Mouse (Mus musculus) left cerebral cortex, adult 9 months (tissue): ENCODE results near the gene Atp2a3.

ENCODE experiments used
- DNase-seq, 2 experiments: peaks; one replicate each; pipeline ENCODE4 v3.0.0; 2022; ENCODE audit warnings: low spot score in 2 of 2

Gene Atp2a3

DNA sequence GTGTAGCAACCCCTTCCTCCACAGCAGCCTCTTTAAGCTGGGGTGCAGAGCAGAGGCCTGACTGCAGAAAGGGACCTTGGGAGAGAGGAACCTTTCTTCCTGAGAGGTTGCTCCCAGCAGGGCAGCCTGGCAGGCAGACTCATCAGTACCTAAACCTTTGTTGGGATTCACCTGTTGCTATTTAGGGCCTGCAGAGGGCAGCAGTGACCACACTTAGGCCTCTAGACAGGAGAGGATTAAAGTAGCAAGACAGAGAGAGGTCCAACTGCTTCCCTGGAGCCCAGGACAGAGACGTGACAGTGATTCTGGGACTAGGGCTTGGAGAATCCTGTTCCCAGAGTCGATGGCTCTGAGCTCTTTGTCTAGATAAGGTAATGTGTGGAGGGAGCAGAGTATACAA is 45.4 kb downstream of the Atp2a3 start:
- peak in 1 of 2 experiments; percentile 56 for DNase-seq

GRCm38 (mm10) chr11:73007113-73007512 is 46.1 kb downstream of the Atp2a3 start:
- no peak for DNase-seq

DNA sequence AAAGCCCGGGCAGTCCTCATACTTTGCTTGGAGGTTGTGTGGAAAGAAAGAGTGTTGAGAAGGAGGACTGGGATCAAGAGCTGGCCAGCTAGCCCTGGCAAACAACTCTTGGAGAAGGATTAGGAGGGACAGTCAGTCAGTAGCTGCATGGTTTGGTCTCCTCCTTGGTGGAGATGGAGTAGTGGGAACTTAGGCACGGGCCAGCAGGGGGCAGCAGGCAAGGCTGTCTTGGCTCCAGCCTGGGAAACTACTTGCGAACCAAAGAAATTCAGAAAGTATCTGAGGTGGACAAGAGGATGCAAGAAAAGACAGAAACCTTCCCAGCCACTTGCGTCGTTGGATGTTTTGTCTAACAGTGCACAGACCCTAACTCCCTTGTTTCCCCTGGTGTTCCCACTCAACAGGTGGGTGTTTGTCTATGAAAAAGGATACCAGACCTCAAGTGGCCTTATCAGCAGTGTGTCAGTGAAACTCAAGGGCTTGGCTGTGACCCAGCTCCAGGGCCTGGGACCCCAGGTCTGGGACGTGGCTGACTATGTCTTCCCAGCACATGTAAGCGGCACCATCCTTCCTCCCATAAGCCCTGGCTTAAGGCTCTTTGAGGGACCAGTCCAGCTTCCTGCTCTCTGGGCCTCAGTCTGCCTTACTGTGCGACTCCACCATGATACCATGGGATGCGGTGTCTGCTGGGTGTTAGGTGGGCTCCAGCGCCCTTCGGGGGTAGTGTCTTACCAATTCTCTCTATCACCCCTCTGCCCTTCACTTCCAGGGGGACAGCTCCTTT is 46.9 kb downstream of the Atp2a3 start:
- DNase-seq, result no peak

GRCm38 (mm10) chr11:73008826-73009225 is 47.9 kb downstream of the Atp2a3 start:
- DNase-seq, result no peak

DNA sequence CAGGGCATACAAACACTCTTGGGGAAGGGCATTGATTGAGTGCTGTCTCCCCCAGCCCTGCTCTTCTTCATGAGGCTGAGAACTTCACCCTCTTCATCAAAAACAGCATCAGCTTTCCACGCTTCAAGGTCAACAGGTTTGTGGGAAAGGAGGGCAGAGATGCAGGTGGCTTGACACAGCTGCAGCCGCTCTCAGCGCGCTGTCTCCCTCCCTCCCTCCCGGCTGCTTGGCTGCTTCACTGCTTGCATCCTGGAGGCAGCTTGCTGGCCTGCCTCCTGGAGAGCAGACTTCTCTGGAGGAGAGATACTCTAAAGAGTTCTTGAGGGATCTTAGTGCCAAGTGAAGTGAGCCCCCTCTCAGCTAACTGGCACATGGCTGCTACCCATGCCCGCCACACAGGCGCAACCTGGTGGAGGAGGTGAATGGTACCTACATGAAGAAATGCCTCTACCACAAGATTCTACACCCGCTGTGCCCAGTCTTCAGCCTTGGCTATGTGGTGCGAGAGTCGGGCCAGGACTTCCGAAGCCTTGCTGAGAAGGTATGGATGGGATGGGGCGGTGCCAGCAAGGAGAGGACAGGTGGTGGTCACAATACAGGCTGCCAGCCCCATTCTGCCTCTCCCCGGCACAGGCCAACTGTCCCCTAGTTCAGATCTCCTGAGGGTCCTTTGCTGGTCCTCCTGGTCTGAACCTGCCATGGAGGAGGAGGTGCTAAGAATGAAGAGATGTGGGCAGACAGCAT is 48.7 kb downstream of the Atp2a3 start:
- no peak for DNase-seq

GRCm38 (mm10) chr11:73013981-73014380 is 53.0 kb downstream of the Atp2a3 start:
- DNase-seq, result no peak

DNA sequence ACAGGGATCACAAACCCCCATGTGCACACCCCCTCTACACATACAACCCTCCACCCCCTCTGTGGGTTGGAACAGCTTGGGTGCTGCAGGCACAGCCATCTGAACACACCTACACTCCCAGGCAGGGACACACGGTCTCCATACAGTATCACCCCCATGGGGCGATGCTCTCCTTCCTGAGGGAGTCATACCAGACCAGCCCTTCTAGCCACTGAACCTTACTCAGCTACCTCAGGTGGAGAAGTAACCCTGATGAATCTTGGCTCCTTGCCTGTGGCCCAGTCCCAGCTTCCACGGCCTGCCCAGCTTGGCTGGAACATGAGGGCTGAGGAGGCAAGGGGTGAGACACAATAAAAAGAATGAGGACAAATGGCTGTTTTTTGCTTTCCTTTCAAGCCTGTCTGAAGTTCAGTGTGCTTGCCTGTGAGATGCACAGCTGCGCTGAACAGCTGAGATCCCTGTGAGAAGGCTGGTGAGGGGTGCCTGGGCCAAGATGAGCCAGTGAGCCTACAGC is 53.9 kb downstream of the Atp2a3 start:
- peak in 1 of 2 experiments; percentile 68 for DNase-seq

- no peak for DNase-seq
Observed at GRCm38 (mm10) chr11:73015391-73016102, 54.6 kb downstream of the Atp2a3 start.

DNA sequence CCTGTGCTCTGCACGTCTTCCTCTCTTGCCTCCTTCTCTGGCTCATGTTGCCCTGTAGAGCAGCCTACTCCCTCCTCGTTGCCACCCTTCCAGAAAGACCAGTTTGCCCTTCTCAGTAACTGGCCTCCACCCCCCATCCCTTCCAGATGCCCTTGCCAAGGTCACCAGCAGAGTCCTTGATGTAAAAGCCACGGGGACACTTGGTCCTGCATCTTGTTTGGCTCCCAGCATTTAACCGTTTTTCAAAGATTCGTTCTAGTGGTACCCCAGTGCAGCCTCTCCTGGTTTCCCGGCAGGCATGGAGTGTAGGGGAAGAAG is 55.1 kb downstream of the Atp2a3 start:
- DNase-seq, result no peak

DNA sequence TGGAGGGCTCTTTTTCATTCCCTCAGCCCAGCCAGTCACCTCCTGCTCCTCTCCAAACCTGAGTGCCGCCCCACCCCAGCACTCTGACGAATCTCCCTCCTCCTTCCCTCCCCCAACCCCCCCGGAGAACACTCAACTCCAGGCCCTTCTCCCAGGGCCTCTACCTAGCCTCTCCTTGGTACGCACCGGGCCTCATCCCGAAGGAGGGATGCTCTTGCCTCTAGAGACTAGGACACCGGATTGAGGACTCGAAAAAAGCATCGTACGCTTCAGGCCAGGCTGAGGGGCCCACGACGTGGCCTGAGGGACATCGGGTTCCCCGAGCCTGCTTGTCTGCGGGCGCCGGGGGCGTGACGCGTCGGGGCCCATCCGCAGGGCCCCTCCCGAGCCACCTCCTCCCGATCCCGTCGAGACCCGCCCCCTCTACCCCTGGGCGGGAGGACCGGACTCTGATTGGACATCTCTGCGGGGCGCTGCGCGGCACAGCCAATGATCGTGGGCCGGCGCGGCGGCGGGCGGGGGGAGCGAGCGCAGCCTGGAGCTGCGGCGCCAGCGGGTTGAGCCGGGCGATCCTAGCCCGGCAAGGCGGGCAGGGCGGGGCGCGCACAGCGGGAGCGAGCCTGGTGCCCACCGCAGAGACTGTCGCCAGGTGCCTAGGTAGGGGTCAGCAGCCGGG is 57.6 kb downstream of the Atp2a3 start, which contains the start of gene Camkk1:
TSS of gene Camkk1 (plus strand) at position 538 of the 676 bp plus-strand sequence.
- DNase-seq, result peak; percentile 84 to 94

GRCm38 (mm10) chr11:73019147-73019795 is 58.3 kb downstream of the Atp2a3 start:
- DNase-seq, result peak; percentile 80 to 87

GRCm38 (mm10) chr11:73020953-73021800 is 60.2 kb downstream of the Atp2a3 start:
- peak in 1 of 2 experiments; percentile 59 for DNase-seq

DNA sequence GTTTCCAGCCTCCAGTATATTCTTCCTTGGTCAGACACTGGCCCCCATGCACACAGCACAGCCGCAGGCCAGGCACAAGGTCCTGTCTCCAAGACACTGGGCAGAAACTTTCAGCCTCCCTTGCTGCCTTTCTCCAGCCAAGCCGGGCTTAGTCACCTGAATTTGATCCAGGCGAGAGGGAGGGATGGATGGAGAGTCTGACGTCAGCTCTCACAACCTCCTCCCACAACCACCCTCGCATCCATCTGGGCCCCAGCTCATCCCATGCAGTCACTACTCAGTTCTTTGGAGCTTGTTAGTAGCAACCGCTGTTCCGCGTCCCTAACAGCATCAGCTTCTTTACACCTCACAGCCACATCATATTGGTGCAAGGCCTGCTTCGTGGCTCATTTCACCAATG is 62.1 kb downstream of the Atp2a3 start:
- peak; percentile 78 to 93 for DNase-seq

- no peak for DNase-seq
Observed at GRCm38 (mm10) chr11:73023827-73024226, 62.9 kb downstream of the Atp2a3 start.

- no peak for DNase-seq
Observed at GRCm38 (mm10) chr11:73024236-73024904, 63.4 kb downstream of the Atp2a3 start.

DNA sequence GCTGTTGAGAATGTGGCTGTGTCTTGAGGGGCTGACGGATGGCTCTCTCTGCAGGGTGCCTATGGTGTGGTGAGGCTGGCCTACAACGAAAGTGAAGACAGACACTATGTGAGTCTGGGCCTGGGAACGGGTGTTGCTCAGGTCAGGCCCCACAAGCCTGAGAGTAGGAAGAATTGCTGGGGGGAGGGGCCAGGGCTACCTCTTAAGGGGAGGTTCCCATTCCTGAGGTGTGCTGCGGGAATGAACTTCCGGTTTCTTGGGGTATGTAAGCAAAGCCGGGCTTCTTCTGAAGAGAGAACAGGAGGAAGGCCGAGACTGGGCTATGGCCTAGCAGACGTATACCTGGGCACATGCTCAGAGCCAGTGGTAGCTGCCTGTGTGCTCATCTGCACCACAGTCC is 66.0 kb downstream of the Atp2a3 start:
- DNase-seq, result no peak

DNA sequence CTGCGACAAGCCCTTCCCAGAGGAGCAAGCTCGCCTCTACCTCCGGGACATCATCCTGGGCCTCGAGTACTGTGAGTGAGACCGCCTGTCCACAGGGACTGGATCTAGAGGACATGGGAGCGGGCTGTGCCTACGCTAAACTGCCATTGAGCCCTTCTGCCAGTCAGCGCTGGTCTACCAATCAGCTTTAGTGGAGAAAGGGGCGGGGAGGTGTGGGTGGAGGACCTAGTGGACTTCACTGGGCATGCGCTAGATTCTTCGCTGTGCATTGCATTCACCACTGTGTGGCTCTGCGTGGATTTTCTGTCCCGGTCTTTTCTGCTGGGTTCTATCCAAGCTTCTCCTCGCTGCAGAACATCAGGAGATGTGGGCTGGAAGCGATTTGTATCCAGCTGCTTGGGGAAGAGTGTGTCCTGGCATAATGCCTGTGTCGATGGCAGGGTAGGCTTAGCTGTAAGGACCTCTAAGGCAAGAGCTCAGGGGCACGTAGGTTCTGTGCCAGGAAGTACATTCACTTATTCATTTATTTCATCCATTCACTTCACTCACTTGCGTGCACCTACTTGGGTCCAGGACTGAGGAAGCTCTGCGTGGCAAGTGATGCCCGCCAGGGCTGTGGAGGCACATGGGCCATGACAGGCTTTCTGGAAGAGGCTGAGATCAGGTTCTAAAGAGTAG is 70.0 kb downstream of the Atp2a3 start:
- DNase-seq, result peak; percentile 84 to 93

DNA sequence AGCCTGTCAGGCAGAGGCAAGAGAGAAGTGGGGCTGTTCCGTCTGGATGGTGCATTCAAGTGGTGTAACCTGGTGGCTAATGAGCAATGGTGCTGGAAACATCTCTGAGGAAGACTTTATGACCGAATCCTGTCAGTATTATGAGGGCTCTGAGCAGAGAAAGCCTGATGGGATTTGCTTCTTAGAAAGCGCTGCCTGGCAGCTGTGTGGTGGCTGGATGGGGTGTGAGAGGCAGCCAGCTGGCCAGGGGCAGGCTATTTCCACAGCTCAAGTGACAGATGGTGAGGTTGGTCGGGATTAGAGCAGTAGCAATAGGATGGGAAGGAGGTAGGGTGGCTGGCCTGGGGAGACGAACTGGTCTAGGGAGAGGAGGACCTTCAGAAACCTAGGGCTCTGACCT is 70.6 kb downstream of the Atp2a3 start:
- DNase-seq, result no peak

DNA sequence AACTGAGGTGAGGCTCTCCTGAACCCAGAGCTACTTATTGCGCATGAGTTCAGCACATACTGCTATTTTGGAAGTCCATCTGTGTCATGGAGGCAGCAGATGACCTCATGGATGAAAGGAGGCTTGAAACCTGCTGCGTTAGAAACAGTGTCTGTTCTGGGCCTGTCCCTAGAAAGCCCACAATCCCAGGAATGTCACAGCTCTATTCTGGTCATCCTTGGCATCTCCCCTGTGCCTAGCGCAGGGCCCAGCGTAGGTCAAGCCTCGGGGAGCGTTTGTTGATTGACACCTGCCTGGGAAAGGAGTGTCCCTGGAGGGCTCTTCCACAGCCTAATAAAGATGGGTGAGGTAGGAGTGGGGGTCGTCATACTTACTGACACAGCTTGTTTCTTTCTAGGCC is 75.1 kb downstream of the Atp2a3 start:
- no peak for DNase-seq
